Mouse (Mus musculus) inflammation-experienced regulatory T-cells (primary cell): ENCODE data around the gene Prdx6. TPM values are rescaled to one million over a fixed set of nuclear protein-coding genes. Genes with fewer than 3 reads are reported as not detected.

ENCODE experiments used
- polyA plus RNA-seq, 2 experiments: library from polyadenylated mRNA; unstranded; fragments of 100-300 nt; shearing (Covaris generic); gene quantifications; one replicate each; pipeline ENCODE4 v1.2.1; 2017

Gene Prdx6
- 100 to 1,000 TPM; 240 to 318 TPM for polyA plus RNA-seq

GRCm38 (mm10) chr1:161250604-161251416, at the start of gene Prdx6:
Gene Prdx6 (minus strand): TSS chr1:161251219.

Other genes with a start within 250 kb of the Prdx6 start
- 10 to 100 TPM in 1 of 2 experiments, 1 to 10 TPM in 1; 9.2 to 10.3 TPM for gene Zbtb37, start 216.4 kb downstream of the Prdx6 start, polyA plus RNA-seq
- gene Dars2, start 180.6 kb downstream of the Prdx6 start, polyA plus RNA-seq = 10 to 100 TPM; 12.3 to 12.8 TPM
- gene Cenpl, start 180.5 kb downstream of the Prdx6 start, polyA plus RNA-seq = 10 to 100 TPM; 12.2 to 16.6 TPM
- gene Klhl20, start 119.7 kb downstream of the Prdx6 start, polyA plus RNA-seq = 10 to 100 TPM; 26.8 to 30.0 TPM
- under 1 TPM; 0.20 to 0.29 TPM for gene Ankrd45, start 108.5 kb downstream of the Prdx6 start, polyA plus RNA-seq
- gene Tex50, start 91.9 kb downstream of the Prdx6 start, polyA plus RNA-seq = under 1 TPM in 1 of 2 experiments, not detected in 1; 0.13 TPM
- gene Tnfsf4, start 144.2 kb upstream of the Prdx6 start, polyA plus RNA-seq = not detected
- gene Tnfsf18, start 243.4 kb upstream of the Prdx6 start, polyA plus RNA-seq = under 1 TPM in 1 of 2 experiments, not detected in 1; 0.13 TPM